Mouse (Mus musculus) ovary, adult 18-20 months (tissue): ENCODE data around the gene Adprhl1.

Experiments
- DNase-seq: peaks from one replicate; pipeline ENCODE4 v3.0.0; 2022; ENCODE audit warnings: low spot score, mixed read lengths

Adprhl1 gene

DNA sequence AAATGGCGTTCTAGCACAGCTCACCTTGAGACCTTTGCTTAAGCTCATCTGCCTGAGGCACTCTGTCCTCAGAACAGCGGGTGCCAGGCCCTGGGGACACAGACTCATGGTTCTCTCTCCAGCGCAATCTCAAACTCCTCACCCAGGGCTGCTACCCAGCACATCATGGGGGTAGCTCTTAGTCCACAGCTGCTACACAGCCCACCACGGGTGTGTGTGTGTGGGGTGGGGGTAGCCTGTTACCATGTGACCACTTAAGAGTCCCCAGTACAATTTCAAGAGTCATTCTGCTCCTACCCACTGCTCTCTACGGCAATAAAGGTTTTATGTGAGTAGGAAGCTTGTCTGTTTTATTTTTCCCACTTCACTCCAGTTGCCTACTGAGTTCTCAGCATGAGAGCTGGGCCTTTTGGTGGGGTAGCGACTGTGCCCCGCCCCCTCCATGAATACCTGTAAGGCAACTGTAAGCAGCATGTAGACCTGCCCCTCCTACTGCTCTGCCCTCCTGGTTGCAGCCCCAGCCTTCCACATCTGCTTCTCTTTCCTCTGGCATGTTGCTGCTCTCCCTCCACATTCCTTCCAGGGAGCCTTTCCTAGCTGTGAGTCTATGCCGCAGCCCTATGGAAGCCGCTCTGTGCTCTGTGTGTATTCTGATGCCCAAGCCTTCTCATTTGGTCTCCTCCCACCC is 24.9 kb downstream of the Adprhl1 start:
- no peak for DNase-seq

DNA sequence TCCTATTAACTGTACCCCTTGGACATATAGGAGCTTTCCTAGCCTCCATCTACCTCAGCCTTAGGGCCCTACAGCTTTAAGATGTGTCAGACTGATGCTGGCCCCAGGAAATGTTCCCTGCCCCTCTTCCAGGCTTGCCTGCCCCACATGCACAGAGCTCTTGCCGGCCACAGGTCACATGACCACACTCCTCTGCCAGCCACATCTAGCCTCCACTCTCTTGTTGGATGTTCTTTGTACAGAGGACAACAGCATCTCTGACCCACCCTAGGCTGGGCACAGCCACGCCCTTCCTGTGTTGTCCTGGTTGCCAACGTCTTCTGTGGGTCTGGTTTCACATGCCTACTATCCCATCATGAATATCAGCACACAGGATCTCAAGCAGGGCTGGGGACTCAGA is 26.8 kb downstream of the Adprhl1 start:
- DNase-seq: no peak

DNA sequence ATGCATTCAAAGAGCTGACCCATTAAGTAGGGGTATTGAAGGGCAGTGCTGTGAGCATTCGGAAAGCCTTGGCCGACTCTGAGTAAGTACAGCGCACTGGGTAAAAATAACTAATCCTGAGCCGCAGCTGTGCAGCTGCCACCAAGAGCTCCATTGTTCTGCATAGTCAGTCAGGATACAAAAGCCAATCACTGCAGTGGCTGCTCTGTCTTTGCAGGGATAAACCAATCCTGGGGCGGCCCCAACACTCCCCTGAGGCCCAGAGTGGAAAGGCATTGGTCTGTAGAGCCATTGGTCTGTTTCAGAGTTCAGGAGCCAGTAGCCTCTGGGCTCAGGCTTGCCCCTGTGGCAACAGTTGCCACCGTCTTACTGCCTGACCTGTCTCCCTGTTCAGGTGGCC is 27.7 kb downstream of the Adprhl1 start:
- no peak for DNase-seq

DNA sequence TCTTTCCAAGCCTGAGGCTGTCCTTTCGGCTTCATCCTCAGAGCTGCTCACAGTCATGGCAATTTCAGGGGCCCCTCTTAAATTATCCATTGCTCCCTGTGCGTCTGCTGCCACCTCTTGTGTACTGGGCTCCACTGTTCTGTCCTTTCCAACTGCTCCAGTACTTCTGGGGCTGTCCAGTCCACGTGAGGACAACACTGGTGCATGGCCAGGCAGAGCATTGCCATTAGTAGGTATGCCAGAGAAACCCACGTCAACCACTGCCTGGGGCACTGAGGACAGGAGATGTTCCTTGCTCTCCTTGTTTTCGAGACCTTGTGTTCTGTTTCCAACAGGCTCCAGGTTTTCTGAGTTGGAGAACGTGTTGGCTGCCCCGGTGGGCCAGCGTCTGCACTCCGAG is 29.5 kb downstream of the Adprhl1 start:
- no peak for DNase-seq

DNA sequence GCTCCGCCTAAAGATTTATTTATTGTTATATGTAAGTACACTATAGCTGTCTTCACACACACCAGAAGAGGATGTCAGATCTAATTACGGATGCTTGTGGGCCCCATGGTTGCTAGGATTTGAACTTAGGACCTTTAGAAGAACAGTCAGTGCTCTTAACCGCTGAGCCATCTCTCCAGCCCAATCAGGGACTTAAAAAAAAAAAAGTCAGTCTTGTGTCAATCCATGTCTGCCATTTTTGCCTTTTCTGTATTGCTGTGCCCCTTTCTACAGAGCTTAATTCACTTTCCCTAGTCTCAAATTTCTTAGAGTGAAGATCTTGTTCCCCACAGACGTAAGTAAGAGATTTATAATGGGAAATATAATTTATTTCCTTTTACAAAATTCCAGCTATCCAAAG is 35.5 kb downstream of the Adprhl1 start:
- no peak for DNase-seq

DNA sequence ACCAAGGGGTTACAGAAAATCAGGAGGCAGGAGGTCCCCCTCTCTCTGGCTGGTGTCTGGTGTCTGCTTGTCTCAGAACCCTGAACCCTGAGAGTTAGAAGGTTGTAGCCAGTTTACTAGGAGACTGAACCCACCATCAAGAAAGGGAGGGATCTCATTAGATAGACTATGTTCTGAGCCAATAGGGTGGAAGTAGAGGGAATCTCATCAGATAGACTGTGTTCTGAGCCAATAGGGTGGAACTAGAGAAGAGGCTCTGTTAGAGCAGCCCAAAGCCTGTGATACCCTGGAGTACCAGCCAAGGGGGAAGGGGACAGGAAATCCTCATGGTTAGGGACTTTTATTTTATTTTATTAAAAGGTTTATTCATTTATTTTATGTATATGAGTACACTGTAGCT is 36.0 kb downstream of the Adprhl1 start:
- DNase-seq: no peak

DNA sequence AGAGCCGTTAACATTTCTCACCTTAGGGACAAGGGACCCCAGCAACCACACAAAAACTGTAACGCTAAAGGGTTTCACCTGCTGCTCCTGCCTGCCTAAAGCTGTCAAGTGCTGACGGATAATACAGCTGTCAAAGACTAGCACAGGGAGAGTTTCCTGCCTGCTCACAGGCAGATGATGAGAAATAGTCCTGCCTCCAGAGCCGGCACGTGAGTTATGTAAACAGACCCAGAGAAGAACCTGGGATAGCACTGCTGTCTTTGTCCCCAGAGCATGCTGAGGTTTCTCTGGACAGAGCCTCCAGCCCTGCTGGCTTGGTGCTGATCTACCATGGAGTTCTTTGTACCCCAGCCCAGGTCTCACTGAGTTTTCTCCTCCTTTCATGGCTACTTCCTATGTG is 36.9 kb downstream of the Adprhl1 start:
- no peak for DNase-seq

DNA sequence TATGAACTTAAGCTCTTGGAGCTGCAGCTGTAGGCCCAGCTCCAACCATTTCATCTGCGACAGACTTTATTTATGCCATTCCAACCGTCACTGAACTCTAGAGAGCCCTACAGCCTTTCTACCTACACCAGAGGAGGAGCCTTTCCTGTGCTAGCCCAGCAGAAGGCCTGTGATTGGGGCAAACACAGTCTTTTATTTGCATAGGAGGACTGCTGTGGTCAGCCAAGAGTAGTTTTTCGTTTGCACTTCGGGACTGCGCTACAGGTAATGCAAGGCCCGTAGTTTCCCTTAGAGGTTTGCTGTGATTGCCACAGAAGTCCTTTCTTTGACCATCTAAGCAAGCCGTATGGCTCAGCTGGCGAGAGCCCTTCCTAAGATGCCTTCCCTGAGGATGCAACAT is 37.6 kb downstream of the Adprhl1 start:
- no peak for DNase-seq

DNA sequence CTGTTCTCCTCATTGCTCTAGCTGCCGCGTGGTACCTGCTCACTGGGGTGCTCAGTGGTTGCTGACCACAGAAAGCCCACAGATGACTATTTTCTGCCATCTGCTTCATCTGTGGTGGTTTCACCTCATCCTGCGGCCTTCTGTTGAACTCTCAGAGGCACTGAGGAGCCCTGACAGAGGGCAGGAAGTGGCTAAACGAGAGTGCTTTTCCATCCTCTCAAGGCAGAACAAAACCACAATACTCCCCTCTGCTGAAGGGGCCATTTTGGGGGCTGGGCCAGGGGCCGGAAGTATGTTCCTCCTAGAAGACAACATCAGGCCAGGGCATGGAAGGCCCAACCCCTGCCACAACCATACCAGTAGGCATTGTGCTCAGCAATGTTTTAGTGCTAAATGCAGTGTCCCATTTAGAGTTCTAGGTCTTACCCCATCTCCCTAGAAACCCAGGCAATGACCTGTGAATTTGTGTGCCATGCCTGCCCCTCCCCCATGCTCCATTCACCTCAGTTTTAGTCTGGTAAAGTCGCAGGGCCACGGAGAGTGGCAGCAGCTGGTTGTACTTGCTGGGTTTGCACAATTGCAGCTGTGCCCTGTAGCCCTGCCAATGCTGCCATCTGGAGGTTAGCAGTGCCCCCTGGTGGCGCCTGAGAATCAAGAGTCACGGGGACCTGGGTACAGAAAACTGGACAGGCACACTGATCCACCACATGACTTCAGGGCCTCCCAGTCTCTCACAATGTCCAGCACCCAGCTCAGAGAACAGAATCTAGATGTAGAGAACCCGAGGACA is 40.3 kb downstream of the Adprhl1 start:
- peak; percentile 75 for DNase-seq

DNA sequence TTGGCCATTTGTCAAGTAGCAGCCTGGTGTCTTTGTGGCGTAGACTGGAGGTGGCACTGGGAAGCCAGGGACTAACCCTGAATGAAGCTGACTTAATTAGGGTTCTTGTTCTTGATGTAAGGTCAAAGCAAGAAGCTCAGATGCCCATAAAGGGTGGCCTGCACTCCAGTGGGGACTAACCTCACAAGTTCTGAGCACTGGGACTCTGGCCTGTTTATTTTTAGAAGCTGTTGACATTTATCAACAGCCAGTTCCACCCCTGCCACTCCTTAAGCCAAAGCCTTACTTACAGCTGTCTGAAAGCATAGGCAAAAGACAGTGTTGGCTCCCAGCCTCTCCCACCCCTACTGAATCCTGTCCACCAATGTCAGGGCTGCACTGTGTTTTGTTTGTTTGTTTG is 44.2 kb downstream of the Adprhl1 start:
- no peak for DNase-seq

DNA sequence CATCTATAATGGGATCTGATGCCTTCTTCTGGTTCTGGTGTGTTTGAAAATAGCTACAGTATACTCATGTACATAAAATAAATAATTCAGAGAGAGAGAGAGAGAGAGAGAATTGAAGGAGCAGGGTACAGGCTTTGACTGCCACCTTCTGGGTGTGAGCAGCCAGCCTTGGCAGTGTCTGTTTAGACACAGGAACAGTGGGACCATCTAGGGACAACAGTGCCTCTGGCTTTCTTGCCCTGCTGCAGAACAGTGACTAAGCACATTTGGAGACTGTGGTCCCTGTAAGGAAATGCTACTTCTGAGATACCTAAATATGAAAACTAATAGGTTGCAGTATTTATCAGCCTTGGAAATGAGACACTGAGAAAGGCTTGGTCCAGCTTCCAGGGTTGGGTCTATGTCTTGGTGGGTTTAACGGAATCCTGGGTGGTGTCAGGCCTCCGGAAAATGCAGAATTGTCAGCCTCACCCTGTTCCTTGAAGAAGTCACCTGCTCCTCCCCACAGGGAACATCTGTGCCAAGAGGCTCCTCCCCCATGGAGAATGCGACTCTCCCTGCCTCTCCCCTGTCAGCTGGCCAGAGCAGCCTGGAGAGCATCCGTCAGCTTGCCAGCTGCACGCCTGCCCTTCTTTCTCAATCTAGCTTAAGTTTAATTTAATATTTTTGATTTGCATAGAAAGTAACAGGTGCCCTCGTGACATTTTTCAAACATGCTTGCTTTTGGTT is 45.2 kb downstream of the Adprhl1 start:
- no peak for DNase-seq

DNA sequence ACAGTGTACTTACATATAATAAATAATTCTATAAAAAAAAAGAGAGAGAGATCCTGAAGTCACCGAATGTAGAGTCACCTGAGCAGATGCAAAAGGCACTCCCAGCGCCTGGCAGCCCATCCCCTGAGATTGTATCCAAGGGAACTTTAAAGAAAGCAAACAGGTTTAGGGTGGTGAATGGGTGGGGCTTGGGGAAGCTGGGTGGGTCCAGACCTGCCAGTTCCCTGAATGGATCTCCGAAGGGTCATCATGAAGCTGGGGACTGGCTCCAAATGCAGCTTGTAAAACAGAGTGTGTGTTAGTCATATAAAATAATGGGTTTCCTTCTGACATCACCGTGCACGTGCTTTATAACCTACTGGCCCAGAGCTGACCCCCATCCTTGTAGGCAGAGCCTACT is 47.7 kb downstream of the Adprhl1 start:
- no peak for DNase-seq

DNA sequence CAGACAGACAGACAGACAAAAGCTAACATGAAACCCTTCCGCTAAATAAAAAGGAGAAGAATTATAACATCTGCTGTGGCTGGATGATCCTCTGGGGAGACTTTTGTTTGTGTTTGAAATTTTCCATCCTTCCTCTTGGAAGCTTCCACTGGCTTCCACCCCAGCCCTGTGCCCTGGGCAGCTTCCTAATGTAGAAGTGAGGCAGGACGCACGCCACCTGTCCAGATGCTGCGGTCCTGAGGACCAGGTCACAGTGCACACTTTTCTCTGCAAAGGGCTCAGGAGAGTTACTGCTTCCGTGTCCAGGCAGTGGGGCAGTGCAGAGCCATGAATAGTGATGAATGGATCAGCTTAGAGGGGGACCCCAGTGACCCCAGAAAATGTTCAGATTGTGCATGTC is 48.7 kb downstream of the Adprhl1 start:
- DNase-seq: no peak

DNA sequence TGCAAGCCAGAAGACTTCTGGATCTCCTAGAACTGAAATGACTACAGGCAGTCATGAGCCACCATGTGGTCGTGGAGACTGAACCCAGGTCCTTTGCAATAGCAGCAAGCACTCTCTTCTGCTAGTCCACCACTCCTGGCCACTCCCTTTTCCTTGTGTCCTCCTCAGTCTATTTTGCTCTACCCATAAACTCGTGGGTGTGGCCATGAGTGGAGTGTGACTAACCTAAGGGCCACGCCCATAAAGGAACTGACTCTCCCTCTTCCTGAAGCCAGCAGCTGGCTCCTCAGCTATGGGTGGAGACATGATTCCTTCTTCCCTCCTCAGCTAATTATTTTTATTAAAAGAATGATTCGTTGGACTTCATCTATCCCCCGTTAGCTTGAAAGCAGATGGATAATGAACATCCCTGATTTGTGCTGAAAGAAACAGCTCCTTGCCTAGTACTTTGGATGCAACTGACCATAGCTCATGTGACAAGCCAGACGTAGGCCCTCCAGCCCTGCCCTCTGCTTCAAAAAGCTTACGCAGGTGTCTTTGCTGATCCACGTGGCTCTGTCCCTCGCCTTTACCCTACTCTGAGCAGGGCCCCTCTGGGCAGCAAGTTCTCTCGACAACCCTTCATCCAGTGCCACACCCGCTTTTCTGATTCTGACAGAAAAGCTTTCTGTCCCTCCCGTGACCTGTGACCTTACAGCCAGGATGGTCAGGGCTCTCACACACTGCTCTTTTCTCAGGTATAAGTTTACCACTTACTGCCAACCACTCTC is 49.4 kb downstream of the Adprhl1 start:
- no peak for DNase-seq

DNA sequence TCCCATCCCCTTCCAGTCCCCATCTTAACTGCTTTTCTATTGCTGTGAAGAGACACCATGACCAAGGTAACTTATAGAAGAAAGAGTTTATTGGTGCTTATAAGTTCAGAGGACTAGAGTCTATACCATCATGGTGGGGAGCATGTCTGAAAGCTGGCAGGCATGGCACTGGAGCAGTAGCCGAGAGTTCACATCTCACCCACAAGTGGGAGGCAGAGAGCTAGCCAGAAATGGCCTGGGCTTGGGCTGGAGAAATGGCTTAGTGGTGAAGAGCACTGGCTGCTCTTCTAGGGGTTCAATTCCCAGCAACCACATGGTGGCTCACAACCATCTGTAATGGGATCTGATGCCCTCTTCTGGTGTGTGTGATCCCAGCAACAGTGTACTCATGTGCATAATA is 50.5 kb downstream of the Adprhl1 start:
- DNase-seq: no peak

DNA sequence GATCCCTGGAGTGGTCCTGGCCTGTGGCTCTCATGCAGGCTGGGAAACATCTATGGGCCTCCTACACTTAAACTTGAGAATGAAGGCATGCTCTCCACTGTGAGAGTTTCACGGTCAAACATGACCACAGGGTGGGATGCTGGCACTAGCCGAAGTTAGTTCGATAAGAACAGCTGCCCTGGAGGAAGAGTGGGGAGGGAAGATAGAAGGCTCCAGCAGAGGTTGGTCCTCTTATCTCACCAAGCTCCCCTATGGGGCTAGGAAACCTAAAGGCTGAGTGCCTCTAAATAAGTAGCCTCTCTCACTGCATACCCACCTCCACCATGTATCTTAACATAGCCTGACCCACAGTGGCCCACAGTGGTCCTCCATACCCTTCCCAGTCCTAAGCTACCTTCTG is 51.2 kb downstream of the Adprhl1 start:
- no peak for DNase-seq

DNA sequence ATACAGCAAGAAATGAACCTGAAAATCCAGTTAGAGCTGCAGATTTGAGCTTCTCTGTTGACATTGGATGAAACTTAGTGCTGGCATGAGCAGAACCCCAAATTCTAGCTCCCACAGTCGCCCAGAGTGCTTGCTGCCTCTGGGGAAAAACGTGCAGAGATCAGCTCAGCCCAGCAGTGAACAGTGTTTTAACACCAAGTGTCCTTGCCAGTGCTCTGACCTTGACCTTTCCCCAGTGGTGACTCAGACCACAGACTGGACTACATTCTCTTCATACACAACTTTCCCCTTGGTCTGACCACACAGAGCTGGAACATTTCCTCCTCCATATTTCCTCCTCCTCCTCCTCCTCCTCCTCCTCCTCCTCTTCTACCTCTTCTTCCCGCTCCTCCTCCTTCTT is 51.9 kb downstream of the Adprhl1 start:
- DNase-seq: peak; percentile 54

DNA sequence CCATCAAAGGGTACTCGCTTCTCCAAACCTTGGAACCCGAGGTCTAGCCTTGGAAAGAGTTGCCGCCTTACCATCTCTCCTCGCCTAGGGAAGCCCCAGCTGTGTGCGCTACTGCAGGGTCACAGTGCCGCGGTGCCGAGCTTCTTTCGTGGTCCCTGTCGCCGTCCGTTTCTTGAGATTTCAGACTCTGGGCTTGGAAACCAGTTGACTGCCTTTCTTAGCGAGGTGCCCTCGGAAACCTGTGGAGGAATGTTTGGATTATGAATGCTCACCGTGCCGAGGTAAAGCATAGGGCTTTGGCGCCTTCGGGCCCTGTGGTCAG is 53.0 kb downstream of the Adprhl1 start:
- DNase-seq: no peak

DNA sequence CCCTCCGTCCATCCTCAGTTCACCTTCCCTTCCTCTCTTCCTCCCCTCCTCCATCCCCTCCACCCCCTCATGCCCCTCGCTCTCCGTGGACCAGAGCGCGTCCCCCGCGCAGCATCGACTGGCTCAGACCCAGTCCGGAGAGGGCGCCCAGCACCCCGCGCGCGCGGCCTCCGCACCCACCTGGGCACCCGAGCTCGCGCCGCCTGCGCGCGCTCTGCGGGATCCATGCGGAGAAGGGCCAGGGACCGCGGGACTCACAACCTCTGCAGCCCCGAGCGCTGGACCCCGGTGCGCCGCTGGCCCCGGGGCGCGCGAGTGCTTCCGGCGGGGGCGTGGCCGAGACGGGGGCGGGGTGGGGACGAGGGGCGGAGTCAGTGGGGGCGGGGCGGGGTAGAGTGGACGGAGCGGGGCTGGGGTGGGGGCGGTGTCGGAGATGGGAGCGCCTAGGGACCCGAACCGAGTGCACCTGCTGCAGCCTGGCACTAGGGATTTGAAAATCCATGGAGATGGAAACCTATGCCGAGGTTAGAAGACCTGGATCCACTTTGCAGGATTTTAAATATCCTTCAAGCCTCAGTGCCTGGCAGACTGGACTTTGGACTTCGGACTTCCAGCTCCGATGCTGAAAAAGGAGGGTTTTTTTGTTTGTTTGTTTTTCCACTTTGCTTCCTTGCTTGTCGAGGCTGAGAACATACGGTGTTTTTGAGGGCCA is 53.5 kb downstream of the Adprhl1 start, which contains the start of gene Grtp1:
Gene Grtp1 (minus strand): TSS at position 320 of the 712 bp plus-strand sequence.
- DNase-seq: peak; percentile 33

DNA sequence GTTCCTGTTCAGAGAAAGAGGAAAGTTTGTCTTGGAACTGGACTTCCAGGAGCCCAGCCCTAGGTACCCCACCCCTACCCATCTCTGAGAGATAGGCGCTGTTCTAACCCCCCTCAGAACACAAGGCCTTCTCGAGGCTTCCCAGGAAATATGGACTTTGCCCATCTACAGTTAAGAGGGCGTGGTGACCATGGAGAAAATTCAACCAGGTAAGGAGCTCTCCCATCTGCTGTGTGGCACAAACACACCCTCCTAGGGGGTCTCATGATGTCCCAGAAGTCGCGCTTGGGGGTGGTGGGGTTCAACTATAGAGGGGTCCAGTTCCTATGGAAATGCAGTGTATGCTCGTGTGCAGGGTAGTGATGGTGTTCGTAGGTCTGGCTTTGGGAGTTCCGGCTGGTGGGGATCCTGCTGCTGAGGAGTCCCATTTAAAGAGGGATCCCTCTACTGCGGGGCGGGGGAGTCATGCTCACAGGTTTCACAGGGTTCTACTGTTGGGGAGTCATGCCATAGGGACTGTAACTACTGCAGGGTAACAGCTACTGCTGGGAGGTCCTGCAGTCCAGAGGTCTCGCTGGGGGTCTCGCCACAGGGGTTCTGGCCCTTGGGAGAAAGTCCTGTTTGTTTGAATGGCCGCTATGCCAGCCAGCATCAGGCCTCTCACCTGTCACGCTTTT is 54.4 kb downstream of the Adprhl1 start:
- no peak for DNase-seq

DNA sequence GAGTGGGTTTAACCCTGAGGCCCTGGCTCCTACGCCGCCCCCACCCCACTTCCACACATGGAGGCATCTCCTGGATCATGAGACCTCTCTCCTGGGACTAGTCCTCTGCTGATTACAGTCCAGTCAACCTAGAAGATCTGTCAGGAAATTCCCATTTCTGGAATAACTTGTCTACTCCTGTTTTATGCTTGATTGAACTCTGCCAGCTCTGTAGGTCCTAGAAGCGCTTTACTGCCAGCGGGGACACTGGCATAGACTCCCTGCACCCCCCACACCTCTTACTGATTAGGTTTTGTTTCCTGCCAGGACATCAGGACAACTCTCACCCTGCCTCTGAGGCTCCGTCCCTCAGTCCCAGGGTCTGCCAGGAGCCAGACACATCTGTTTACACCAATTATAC is 56.5 kb downstream of the Adprhl1 start:
- no peak for DNase-seq
